Mouse (Mus musculus): Measurements from ENCODE around the gene Fgf7.

Fgf7 gene

DNA sequence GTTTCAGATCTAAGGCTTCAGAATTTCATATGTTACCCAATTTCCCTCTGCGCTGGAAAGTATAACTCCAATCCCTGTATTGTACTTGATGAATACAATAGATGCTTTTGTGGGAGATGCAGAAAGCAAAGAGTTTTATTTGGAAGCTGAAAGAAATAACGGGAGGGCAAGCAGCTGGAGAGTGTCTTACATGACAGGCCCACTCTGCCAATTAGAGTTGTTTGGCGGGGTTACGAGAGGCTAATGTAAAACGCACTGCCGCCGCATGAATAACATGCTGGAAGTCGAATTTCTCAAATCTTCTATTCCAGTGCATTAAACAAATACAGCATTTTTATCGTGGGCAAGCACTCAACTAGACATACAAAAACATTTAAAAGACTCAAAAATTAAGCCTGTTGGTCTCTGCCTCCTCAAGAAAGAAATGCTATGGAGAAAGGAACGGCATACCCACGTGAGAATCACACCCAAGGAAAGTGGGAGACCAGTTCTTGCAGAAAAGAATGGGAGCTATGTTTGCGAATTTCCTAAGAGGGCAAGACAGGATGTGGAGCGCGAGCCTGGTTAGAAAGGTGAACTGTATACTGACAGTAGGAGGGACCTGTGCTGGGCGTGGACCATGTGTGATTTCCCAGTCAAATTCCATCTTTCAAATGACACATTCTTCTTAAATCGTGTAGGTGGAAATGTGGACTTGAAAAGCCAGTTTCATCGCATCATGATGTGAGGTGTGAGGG, 26.7 kb downstream of the Fgf7 start:
- DNase-seq (ENCODE audit: extremely low spot score), result no peak

DNA sequence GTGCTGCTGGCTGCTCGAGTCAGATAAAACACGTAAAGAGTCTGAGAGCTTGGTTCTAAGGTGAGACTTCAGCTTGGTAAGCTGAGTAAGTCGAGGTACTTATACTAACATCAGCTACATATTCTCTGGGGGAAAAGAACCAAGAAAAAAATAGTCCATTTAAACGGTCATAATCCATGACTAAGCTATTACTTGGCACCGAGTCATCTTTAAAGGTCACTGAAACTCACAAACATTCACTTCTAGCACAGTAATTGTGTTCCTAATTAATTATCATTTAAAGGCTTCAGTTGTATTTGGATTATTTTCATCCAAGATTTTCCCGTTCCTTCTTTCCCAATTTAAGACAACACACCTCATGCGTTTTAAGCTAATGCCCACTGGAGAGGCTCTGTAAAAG, 28.4 kb downstream of the Fgf7 start:
- no peak for DNase-seq (ENCODE audit: extremely low spot score)

DNA sequence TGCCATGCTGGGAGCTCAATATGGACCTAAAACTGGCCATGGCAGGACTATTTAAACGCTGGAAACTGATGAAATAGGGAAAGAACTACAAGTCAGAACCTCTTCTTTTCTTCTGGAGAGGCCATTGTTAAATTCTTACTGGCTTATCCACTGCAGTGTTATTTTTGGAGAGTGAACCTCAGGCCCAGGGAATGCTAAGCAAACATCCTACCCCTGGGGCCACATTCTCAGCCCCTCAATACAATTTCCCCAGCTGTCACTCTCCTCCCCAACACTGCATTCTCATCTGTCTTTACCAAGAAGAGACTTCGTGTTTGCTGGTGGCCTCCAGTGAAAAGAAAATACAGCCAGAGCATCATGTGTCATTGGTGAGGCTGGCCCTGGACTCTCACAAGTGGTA, 30.4 kb downstream of the Fgf7 start:
- no peak for DNase-seq (ENCODE audit: extremely low spot score)

DNA sequence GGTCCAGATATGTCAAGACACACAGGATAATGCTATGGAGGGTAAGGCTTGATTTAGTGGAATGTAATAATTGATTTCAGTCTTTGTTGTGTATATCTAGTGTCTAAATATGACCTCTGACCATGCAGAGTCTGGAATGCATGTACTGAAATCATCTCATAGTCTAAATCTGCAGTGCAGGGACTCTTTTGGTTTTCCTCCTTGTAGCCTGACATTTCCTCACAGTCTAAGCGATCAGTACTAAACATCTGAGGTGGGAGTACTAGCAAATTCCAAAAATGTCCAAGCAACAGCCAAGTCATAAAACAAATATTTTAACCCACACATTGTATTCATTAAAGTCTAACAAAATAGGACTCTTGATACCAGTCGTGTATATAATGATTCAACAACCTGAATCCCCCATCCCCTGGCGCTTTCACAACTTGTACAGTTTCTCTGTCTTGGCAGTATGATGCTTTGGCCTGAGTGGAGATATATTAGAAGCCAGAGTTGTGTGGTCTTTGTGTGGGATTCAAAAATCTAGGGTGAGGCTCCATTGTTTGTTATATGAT, 30.9 kb downstream of the Fgf7 start:
- no peak for DNase-seq (ENCODE audit: extremely low spot score)

DNA sequence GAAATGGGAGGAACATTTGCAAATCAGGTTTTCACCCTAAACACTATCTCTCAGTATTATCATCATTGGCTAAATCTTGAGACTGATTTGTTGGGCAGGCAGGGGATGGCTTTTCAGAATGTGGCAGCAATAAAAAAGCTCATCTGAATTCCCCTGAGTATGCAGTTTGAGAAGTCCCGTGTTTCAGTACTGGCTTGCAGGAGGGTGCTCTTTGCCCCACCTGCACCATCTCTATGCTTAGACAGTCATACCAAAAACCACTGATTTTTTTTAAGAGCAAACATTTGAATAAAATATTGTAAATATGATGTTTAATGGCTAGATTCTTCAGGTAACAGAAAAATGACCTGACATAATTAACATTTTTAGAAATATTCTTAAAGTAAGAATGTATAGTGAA, 35.3 kb downstream of the Fgf7 start:
- DNase-seq (ENCODE audit: extremely low spot score), result no peak

DNA sequence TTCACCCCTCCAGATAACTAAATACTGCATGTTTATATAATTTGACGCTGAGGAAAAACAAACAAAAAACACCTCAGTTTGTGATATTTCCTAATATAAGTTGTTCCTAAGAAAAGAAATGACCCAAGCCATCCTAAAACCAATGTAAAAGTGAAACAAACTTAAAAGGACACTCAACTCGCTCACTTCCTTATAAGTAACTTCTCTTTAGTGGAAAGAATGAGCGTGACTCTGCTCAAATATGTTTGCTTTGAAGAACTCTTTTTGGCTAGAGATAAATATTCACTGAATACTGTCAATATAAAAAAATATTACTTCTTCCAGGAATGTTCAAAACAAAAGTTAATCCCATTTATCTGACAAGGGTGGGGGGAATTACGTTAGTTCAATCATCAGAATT, 39.3 kb downstream of the Fgf7 start:
- no peak for DNase-seq (ENCODE audit: extremely low spot score)

DNA sequence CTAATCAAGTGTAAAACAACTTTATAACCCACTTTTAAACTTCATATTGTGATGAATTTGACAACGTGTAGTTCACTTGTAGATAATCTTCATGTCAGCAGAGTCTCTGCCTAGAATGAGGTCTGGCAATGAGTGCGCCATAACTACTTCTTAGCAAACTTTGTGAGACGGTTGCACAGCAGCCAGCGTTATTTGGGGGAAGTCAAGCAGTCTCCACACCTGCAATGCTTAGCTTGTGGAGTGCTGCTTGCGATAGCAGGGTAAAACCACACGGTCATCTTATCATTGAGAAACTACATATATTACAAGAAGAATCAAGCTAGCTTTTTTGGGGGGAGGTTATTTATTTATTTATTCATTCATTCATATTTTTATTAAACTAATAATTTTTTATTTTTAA, 42.0 kb downstream of the Fgf7 start:
- DNase-seq (ENCODE audit: extremely low spot score), result no peak

DNA sequence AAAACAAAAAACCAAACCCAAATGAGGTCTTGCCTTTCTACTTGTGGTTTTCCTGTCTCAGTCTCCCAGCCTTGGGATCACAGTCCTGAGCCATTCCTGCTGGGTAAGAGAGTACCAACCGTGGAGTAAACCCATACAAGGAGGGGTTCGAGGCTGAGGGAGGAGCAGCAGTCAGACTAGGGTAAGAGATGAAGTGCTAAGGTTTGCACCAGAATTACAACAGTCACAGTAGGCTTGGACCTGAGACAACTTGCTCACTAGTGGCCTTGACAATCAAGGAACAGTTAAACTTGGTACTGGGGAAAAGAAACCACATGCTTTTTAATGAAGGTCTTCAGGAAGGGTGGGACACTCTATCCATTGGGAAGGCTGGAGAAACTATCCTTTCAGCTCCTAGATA, 44.6 kb downstream of the Fgf7 start:
- DNase-seq (ENCODE audit: extremely low spot score), result no peak

DNA sequence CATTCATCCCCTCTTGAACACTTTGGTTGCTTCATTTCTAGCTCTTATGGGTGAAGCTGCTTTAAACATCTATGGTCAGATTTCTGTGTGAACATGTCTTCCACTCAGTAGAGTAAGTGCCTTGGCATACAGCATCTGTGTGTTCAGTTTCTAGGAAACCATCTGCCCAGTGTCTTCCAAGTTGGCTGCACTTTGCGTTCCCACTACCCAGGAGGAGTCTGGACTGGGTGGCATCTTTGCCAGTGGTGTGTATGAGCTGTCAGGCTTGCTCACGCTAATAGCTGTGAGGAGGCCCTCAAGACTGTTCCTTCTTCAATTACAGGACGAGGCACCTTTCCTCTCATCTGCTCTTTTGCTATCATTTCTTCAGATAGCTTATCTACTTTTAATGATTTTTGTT, 49.9 kb downstream of the Fgf7 start:
- no peak for DNase-seq (ENCODE audit: extremely low spot score)

DNA sequence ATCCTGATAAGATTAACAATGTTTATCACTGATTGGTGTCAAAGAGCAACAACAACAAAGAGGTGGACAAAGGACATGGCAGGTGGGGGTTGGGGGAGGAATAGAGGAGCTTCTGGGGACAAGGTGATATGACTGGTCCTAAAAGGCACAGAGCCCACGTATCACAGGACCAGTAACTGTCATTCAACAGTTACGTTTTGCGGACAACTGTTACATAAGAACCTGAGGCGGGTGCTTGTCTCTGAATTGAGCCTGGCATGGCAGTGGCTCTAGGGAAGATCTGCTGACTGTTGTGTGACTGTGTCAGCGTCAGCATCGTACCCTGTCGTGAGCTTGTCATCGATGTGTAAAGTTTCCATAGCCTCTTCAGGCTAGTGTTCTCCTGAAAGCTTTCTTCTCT, 51.7 kb downstream of the Fgf7 start:
- DNase-seq (ENCODE audit: extremely low spot score), result no peak

DNA sequence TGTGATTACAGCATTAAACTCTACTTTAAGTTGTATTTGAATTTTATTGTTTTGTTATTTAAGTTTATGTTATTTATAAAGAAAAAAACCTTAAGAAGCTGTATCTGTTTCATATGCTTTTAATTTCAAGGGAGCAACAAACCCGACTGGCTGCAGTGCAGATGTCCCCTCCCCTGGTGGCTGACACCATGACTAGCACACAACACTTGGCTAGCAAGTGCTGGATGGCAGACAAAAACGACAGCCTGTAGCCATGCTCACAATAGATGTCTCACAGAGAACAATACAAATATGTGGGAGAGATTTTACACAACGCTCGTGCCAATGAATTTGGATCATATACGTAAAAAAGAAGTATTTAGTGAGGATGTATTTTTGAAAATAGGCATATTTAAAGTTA, 56.0 kb downstream of the Fgf7 start:
- no peak for DNase-seq (ENCODE audit: extremely low spot score)

DNA sequence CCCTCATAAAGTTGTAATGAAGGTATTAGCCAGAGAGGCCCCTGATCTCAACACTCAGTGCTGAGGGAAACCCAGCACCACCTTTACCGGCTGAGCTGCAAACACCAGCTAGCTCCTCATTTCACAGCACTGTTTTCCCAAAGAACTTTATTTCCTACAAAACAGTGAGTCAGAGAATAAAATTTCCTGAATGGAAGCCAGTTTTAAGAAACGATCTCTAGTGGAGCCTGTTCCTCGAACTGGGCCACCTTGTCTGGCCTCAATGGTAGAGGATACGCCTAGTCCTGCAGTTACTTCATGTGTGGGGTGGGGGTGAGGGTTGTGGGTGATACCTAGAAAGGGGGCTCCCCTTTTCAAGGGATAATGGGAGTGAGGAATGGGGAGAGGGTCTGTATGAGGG, 60.2 kb downstream of the Fgf7 start:
- DNase-seq (ENCODE audit: extremely low spot score), result no peak
